Mouse (Mus musculus) left cerebral cortex, adult 18-20 months (tissue): Measurements from ENCODE around the gene Polr2a. TPM values are rescaled to one million over a fixed set of nuclear protein-coding genes. Genes with fewer than 3 reads are reported as not detected.

ENCODE experiments used
- DNase-seq, 2 experiments: peaks; one replicate each; pipeline ENCODE4 v3.0.0; 2021 to 2022; ENCODE audit warnings: low spot score in 2 of 2, mixed read lengths in 1 of 2
- long read RNA-seq, 2 experiments: library from polyadenylated mRNA; stranded (forward); transcript quantifications; one replicate each; pipeline ENCODE4 v2.0.0; 2021
- total RNA-seq, 2 experiments: library from RNA; stranded (reverse); gene quantifications; 2 replicates each; pipeline ENCODE4 v1.2.3; 2021

The Polr2a gene
- total RNA-seq: 10 to 100 TPM; 44.2 to 46.2 TPM
- long read RNA-seq, experiment 1, full-length matches to known transcripts: 5 of 14 reads
- long read RNA-seq, experiment 1, partial matches to known transcripts: 4 of 14 reads
- long read RNA-seq, experiment 1, other reads (novel, unspliced or antisense): 5 of 14 reads
- long read RNA-seq, experiment 2, full-length matches to known transcripts: 1 of 5 reads
- long read RNA-seq, experiment 2, partial matches to known transcripts: 4 of 5 reads
- long read RNA-seq, experiment 2, other reads (novel, unspliced or antisense): 0 of 5 reads

GRCm38 (mm10) chr11:69758478-69758970 lies at the start of gene Polr2a:
Gene Polr2a (minus strand): TSS chr11:69758637.
- DNase-seq: peak; percentile 94 to 98

- no peak for DNase-seq
Measured at GRCm38 (mm10) chr11:69807641-69808040, 49.2 kb upstream of the Polr2a start.

GRCm38 (mm10) chr11:69806378-69806777 lies 47.9 kb upstream of the Polr2a start:
- DNase-seq: no peak

- no peak for DNase-seq
Measured at GRCm38 (mm10) chr11:69804972-69805909, 46.8 kb upstream of the Polr2a start, which contains the start of gene Tmem102. Gene Tmem102 (minus strand): TSS chr11:69805624.

- DNase-seq: no peak
Measured at GRCm38 (mm10) chr11:69804652-69804940, 46.2 kb upstream of the Polr2a start.

- peak; percentile 57 to 78 for DNase-seq
Measured at GRCm38 (mm10) chr11:69803786-69804651, 45.6 kb upstream of the Polr2a start.

DNA sequence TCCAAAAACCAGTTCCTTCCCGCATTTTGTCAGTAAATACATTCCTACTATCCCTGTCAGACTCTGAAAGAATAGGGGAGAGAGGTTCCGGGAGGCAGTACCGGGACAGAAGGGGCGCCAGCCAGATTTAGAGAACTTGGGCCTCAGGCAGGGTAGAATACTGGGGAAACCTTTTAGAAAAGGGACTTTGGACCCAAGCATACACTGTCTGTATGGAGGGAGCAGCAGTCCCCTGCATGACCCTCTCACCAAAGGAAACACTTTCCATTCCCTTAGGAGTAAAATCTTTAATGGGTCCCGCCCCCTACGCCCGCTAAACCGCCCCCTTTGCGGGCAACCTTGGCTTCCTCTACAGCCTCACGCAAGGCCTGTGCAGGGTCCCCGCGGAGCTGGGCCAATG lies 44.9 kb upstream of the Polr2a start:
- no peak for DNase-seq

GRCm38 (mm10) chr11:69802648-69803105 lies 44.2 kb upstream of the Polr2a start:
- peak; percentile 59 to 78 for DNase-seq

DNA sequence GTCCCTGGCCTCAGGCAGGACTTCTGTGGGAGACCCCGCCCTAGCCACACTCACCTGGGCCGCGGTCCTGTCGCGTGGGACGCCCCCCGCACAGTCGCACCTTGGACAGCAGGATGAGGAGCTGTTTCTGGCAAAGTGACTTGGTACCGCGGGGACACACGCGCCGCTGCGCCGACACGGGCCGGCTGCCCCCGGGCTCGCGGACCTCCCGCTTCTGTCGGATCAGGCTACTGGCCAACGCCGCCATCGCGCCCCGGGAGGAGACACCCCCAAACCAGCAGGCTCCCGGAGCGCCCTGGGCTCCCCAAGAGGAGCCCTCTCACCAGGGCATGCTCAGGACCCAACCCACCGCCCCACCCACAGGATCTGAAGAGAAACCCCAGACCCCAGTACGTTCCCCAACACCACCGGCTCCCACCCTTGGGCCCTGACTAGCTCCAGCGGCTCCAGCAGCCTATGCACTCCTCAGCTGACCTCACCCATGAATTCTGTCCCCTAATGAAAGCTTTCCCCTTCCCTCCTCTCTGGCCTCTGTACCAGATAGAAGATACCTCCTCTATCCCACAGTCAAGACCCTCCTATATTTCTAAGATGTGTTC lies 43.0 kb upstream of the Polr2a start, which contains the start of gene Fgf11:
Gene Fgf11 (minus strand): TSS at position 479 of the 599 bp plus-strand sequence.
- no peak for DNase-seq

DNA sequence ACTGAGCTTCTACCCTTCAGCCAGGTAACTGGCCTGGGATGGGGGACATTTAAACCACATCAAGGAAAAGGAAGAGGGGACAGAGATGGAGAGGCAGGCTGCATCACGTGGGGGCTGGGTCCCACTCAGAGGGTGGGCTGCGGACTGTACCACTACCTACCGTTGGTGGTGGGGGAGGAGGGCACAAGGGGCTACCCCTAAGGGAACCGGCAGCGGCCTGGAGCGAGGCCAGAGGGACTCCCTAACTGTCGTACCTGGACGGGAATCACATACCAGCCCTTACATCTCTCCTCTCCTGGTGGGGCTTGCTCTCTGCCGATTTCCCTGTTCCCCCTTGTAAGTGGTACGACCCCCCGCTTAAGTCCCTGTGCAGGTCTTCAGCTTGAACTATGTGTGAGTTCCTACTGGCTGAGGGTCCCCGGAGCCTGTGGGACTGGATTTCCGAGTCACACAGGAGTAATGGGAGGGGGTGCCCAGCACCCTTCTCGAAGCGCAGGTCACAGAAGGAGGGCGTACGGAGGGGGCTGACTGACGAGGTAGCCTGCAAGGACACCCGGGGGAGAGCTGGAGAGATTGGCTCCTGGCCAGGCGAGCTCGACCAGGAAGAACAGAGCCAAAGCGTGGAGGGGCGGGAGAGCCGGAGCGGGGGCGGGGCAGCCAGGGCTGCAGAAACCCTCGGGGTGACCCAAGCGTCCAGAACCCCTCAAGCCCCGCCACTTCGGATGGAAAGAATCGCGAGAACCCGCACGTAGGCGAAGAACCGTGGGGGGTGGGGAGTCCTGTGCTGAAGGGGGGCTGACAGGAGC lies 42.2 kb upstream of the Polr2a start:
- no peak for DNase-seq

DNA sequence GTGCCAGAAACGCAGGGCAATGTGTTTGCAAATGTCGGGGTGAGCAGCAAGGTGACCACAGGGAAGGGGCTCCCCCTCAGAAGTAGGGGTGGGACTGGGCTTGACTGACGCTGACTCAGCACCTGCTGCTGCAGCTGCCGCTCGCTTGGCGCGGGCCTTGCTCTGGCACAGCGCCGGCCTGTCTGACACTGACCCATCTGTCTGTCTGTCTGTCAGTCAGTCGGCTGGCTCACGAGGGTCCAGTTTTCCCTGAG lies 41.6 kb upstream of the Polr2a start:
- no peak for DNase-seq

GRCm38 (mm10) chr11:69799394-69800137 lies 41.1 kb upstream of the Polr2a start:
- DNase-seq: no peak

DNA sequence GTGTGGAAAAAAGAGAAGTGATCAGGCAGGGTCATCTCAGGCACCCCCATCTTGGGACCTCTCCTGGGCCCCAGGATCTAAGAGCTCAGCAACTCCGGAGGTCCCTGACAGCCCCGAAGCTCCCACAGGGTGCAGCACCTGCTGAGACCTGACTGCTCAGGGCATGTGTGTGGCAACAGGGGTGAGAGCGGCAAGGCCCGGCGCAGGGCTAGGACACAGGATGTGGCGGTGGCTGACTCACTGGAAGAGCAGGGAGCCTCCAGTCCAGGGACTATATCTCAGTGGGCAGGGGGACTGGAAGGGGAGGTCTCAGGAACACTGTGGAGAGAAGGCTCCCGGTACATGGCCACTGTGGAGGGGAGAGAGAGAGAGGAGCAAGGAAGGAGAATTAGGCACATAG lies 39.5 kb upstream of the Polr2a start:
- no peak for DNase-seq

DNA sequence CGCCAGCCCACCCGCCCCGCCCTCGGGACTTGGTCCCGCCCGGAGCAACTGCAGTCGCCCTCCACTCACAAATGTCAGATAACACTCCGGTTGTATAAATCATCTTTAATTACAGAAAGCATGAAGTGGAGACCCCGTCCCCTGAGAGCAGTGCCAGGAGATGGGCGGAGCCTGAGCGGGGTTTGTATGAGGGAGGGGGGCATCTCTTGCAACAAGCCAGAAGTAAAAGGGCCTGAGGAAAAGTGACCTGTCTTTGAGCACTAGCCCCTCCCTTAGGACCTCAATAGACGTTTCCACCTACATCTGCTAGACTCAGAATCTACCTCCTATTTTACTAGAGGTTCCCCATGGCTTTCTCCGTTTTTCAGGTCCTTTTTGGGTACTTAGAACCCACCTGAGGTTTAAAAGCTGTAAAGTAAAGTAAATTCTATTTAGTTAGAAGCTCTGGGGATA lies 37.6 kb upstream of the Polr2a start:
- DNase-seq: no peak

DNA sequence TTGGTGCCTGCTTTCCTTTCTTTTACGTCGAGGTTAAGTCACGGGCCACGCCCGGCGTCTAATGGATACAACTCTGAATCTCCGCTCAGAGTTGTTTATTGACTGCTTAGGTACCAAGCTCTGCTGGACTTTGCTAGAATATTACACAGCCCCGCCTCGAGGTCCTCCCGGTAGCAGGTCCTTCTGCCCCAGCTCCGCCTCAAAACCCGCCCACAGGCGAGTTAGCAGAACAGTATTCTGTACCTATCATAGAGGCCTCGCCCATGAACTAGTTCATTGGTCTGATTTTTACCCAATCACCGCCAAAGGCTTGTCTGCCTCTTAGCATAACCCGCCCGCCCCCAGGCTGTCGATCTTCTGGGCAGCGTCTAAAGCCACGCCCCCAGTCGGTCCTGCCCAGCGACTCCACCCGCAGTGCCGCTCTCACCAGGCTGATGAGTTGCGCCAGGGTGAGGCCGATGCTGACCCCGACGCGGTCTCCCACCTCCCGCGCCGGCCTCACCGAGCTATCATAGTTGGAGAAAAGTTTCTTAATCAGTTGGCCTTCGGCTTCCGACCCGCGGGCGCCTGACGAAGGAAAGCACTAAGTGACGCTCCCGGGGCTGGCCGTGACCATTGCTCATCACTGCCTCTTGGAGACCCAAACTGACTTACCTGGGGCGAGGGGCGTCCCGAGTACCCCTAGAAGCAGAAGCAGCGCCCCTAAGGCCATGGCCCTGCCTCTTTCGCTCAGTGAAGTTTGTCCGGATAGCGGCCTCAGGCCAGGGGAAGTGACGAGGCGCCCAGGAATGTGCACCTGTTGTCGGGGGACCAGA lies 36.9 kb upstream of the Polr2a start, which contains the start of gene Chrnb1:
Gene Chrnb1 (minus strand): TSS at position 776 of the 815 bp plus-strand sequence.
- DNase-seq: peak; percentile 77 to 83

DNA sequence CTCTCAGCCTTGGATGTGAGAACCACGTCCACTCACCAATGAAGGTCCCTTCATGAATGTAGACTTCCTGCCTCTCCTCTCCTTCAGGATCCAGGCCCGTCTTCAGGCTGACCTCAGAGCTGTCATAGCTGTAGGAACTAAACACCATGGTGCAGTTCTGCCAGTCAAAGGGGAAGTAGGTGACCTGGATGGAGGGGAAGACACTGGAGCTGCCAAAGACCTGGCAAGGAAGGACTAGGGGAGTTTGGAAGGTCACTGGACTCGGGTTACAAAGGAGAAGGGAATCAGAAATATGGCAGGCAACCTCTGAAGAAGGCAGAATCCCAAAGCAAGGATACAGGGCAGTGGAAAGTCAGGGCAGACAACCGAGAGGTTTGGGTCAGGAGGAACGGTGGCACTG lies 35.0 kb upstream of the Polr2a start:
- DNase-seq: no peak

- DNase-seq: no peak
Measured at GRCm38 (mm10) chr11:69791420-69791819, 33.0 kb upstream of the Polr2a start.

DNA sequence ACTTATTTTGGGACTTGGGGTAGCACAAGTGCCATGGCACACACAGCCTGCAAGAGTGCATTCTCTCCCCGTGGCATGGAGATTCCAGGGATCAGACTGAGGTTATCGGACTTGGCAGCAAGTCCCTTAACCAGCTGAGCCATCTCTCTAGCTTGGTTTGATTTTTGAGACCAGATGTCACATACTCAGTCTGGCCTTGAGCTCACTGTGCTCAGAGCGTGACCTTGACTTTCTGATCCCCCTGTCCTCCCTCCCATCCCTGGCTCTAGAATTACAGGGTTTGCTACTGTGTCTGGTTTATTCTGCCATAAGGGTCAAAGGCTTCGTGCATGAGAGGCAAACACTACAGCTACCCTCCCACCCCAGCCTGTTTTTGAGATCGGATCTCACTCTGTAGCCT lies 31.0 kb upstream of the Polr2a start:
- DNase-seq: no peak
